Mouse (Mus musculus): ENCODE measurements around the gene Galnt9.

DNA sequence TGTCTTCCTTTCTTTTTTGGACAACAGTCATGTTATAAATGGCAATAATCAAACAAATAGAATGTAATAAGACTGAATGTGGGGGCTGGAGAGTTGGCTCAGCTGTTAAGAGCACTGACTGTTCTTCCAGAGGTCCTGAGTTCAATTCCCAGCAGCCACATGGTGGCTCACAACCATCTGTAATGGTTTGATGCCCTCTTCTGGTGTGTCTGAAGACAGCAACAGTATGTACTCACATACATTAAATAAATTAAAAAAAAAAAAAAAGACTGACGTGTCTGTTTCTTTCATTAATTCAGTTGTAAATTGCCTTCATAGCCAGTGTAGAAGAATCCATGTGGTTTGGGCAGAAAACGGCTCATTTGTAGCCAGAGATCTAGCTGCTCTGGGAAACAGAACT, 80.2 kb downstream of the Galnt9 start:
- TF ChIP-seq CTCF (IDR thresholded peaks at IDR 0.05; ENCODE audit: borderline replicate concordance, extremely low read depth, insufficient read depth, insufficient read length) (no peak), POLR2A (IDR thresholded peaks at IDR 0.05; ENCODE audit: borderline replicate concordance, extremely low read depth, insufficient read depth, insufficient read length, poor library complexity, severe bottlenecking) (no peak)

Measured in brain, embryonic 14.5 days (tissue).